Mouse (Mus musculus): Measurements from ENCODE around the gene Gm10638. TPM values are rescaled to one million over a fixed set of nuclear protein-coding genes. Genes with fewer than 3 reads are reported as not detected.

Gm10638 gene
- 0.20 TPM in 1 of 2 replicates, not detected in the other for total RNA-seq (2014; rRNA removed)
- 0.16 and 0.17 TPM in 2 replicates for polyA plus RNA-seq (2012; rRNA removed)

GRCm38 (mm10) chr8:86745221-86745934 lies at the start of gene Gm10638, which contains the start of gene Siah1a:
TSS of gene Gm10638 (plus strand) at chr8:86745699.
TSS of gene Siah1a (minus strand) at chr8:86745934.
- peak within 1 kb of the TSS; percentile 55 for H3K4me3 ChIP-seq (ENCODE audit: insufficient read depth, low read depth, low read length)
- H3K79me2 ChIP-seq (ENCODE audit: control insufficient read depth, insufficient read depth, low read length) = peaks cover 19% of the 10 kb centered on the region; the same call in 1 of the 2 replicates
- peak within 1 kb of the TSS; percentile 66 for H3K27ac ChIP-seq (replicated peaks; ENCODE audit: insufficient read depth, low read depth, low read length)
- no peaks in the 10 kb centered on the region for H3K36me3 ChIP-seq (ENCODE audit: control insufficient read depth, insufficient read depth, low read length)
- no peaks in the 10 kb centered on the region for H3K27me3 ChIP-seq (ENCODE audit: control insufficient read depth, insufficient read depth, low read length)
- H3K4me1 ChIP-seq (ENCODE audit: control insufficient read depth, insufficient read depth, low read length) = peaks cover 2% of the 10 kb centered on the region; the same call in 1 of the 2 replicates
- under 1% methylated on average over 60 of the region's 88 CpGs for WGBS
- peak within 1 kb of the TSS; percentile 99 for H3K9ac ChIP-seq (ENCODE audit: low read depth, low read length)
- DNase-seq (ENCODE audit: extremely low read depth, low read depth, low spot score) = peak; percentile 60
- no peak for TF ChIP-seq POLR2A (IDR thresholded peaks at IDR 0.05; ENCODE audit: extremely low read depth, insufficient read depth, low read length)
- no peak for TF ChIP-seq CTCF (IDR thresholded peaks at IDR 0.05; ENCODE audit: low read depth, low read length)

DNA sequence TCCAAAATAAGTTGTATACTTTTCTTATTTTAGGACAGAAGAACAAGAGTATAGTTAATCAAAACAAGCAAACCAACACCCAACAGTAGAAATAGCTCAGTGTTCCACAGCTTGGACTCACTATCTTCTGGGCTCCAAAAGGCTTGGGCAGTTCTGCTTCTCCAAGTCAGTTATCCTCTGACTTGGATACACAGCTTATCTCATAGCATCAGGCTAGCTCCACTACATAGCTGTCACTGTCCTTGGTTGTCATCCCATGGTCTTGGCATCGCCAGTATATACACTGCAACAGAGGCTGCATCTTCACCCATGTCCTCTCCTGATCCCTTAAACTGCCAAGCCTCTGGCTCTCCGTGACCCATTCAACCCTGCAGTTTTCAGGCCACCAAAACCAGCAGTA lies 49.8 kb upstream of the Gm10638 start:
- no peak for DNase-seq (ENCODE audit: extremely low read depth, low read depth, low spot score)
- 96% methylated on average over 2 of the region's 2 CpGs for WGBS
- no peak for TF ChIP-seq CTCF (IDR thresholded peaks at IDR 0.05; ENCODE audit: low read depth, low read length)
- no peak for TF ChIP-seq POLR2A (IDR thresholded peaks at IDR 0.05; ENCODE audit: extremely low read depth, insufficient read depth, low read length)
- H3K27me3 ChIP-seq (ENCODE audit: control insufficient read depth, insufficient read depth, low read length) = no peaks in the 10 kb centered on the region
- no peak overlapping the region for H3K9ac ChIP-seq (ENCODE audit: low read depth, low read length)
- no peak overlapping the region for H3K27ac ChIP-seq (replicated peaks; ENCODE audit: insufficient read depth, low read depth, low read length)
- H3K36me3 ChIP-seq (ENCODE audit: control insufficient read depth, insufficient read depth, low read length) = peaks cover 49% of the 10 kb centered on the region
- H3K4me1 ChIP-seq (ENCODE audit: control insufficient read depth, insufficient read depth, low read length) = no peaks in the 10 kb centered on the region
- peaks cover 7% of the 10 kb centered on the region; the same call in 1 of the 2 replicates for H3K79me2 ChIP-seq (ENCODE audit: control insufficient read depth, insufficient read depth, low read length)
- no peak overlapping the region for H3K4me3 ChIP-seq (ENCODE audit: insufficient read depth, low read depth, low read length)

DNA sequence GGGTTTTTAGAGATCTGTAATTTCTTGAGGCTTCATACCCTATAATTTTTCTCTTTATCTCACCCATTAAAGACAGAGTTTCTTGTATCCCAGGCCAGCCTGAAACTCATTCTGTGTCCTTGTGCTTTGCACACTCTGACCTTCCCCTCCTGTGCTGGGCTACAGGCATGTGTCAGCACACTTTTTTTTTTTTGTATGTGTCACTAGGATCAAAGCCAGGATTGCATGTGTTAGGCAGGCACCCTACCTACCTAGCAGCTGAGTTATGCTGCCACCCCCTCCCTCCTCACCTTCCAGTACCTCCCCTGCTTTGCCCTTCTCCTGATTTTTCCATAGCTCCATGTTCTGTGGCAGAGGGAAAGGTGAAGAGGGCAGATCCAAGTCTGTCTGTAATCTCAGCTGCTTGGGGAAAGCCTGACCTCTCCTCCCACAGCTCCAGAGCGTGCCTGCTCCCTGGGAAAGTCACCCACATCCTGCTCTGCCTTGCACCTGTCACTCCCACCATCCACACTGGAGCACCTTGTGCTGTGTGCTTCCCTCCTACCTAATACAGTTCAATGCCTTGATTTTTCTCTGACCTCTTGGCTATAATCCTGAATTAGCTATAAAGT lies 46.6 kb upstream of the Gm10638 start:
- H3K4me3 ChIP-seq (ENCODE audit: insufficient read depth, low read depth, low read length) = no peak overlapping the region
- H3K27ac ChIP-seq (replicated peaks; ENCODE audit: insufficient read depth, low read depth, low read length) = no peak overlapping the region
- peaks cover 4% of the 10 kb centered on the region; the same call in 1 of the 2 replicates for H3K79me2 ChIP-seq (ENCODE audit: control insufficient read depth, insufficient read depth, low read length)
- peak; percentile 36 for DNase-seq (ENCODE audit: extremely low read depth, low read depth, low spot score)
- peaks cover 58% of the 10 kb centered on the region for H3K36me3 ChIP-seq (ENCODE audit: control insufficient read depth, insufficient read depth, low read length)
- no peaks in the 10 kb centered on the region for H3K27me3 ChIP-seq (ENCODE audit: control insufficient read depth, insufficient read depth, low read length)
- no peak overlapping the region for H3K9ac ChIP-seq (ENCODE audit: low read depth, low read length)
- no peaks in the 10 kb centered on the region for H3K4me1 ChIP-seq (ENCODE audit: control insufficient read depth, insufficient read depth, low read length)
- TF ChIP-seq POLR2A (IDR thresholded peaks at IDR 0.05; ENCODE audit: extremely low read depth, insufficient read depth, low read length) (no peak), CTCF (IDR thresholded peaks at IDR 0.05; ENCODE audit: low read depth, low read length) (no peak)
- WGBS = 83% methylated on average over 1 of the region's 1 CpGs

DNA sequence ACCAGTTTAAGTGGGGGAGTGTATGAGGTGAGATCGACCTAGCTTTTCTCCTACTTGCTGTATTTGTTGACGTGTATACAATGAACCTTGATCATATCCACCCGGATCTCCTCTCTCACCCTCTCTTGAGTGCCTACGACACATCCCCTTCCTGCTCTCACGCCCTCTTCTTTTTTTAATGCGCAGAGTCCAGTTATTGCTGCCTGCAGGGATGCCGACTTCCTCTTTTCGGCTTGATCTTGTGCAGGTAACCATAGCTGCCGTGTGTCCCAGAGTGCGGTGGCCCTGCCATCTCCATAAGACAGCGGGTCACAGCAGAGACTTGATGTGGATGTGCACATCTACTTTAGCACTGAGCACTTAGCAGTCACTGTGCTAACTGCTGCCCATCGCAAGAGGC lies 46.0 kb upstream of the Gm10638 start:
- no peak for TF ChIP-seq CTCF (IDR thresholded peaks at IDR 0.05; ENCODE audit: low read depth, low read length)
- TF ChIP-seq POLR2A (IDR thresholded peaks at IDR 0.05; ENCODE audit: extremely low read depth, insufficient read depth, low read length) = no peak
- Histone ChIP-seq H3K27me3 (ENCODE audit: control insufficient read depth, insufficient read depth, low read length) (no peaks in the 10 kb centered on the region), H3K79me2 (ENCODE audit: control insufficient read depth, insufficient read depth, low read length) (peaks cover 4% of the 10 kb centered on the region; the same call in 1 of the 2 replicates), H3K4me3 (ENCODE audit: insufficient read depth, low read depth, low read length) (no peak overlapping the region), H3K4me1 (ENCODE audit: control insufficient read depth, insufficient read depth, low read length) (no peaks in the 10 kb centered on the region), H3K27ac (replicated peaks; ENCODE audit: insufficient read depth, low read depth, low read length) (no peak overlapping the region), H3K9ac (ENCODE audit: low read depth, low read length) (no peak overlapping the region), H3K36me3 (ENCODE audit: control insufficient read depth, insufficient read depth, low read length) (peaks cover 54% of the 10 kb centered on the region)
- DNase-seq (ENCODE audit: extremely low read depth, low read depth, low spot score) = no peak
- WGBS = 86% methylated on average over 12 of the region's 12 CpGs

DNA sequence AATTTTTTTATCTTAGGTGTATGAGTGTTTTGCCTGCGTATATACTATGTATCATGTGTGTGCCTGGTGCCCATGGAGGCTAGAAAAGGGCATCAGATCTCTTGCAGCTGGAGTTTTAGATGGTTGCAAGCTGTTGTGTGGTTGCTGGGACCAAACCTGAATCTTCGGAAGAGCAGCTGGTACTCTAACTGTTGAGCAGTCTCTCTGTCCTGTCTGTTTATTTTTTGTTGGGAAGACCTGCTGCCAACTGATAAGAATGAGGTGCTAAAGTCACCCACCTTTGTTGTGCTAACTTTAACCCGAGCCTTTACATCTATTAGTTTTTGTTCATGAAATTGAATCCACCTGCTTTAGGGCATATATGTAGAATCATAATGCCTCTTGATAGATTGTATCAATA lies 43.0 kb upstream of the Gm10638 start:
- Histone ChIP-seq H3K4me3 (ENCODE audit: insufficient read depth, low read depth, low read length) (no peak overlapping the region), H3K27me3 (ENCODE audit: control insufficient read depth, insufficient read depth, low read length) (no peaks in the 10 kb centered on the region), H3K27ac (replicated peaks; ENCODE audit: insufficient read depth, low read depth, low read length) (no peak overlapping the region), H3K79me2 (ENCODE audit: control insufficient read depth, insufficient read depth, low read length) (no peaks in the 10 kb centered on the region; the same call in 1 of the 2 replicates), H3K36me3 (ENCODE audit: control insufficient read depth, insufficient read depth, low read length) (peaks cover 53% of the 10 kb centered on the region), H3K9ac (ENCODE audit: low read depth, low read length) (no peak overlapping the region), H3K4me1 (ENCODE audit: control insufficient read depth, insufficient read depth, low read length) (no peaks in the 10 kb centered on the region)
- no peak for DNase-seq (ENCODE audit: extremely low read depth, low read depth, low spot score)
- WGBS = 54% methylated on average over 3 of the region's 3 CpGs
- TF ChIP-seq CTCF (IDR thresholded peaks at IDR 0.05; ENCODE audit: low read depth, low read length) (no peak), POLR2A (IDR thresholded peaks at IDR 0.05; ENCODE audit: extremely low read depth, insufficient read depth, low read length) (no peak)

Data from liver, adult 2 months (tissue).